Mouse (Mus musculus) kidney, adult 11 months (tissue): ENCODE data around the gene Kif23.
A peak's percentile ranks its signal among the peaks of the same experiment; 100 is the strongest.

Experiments
- DNase-seq: peaks from one replicate; pipeline ENCODE4 v3.0.0; 2022

Kif23 gene

DNA sequence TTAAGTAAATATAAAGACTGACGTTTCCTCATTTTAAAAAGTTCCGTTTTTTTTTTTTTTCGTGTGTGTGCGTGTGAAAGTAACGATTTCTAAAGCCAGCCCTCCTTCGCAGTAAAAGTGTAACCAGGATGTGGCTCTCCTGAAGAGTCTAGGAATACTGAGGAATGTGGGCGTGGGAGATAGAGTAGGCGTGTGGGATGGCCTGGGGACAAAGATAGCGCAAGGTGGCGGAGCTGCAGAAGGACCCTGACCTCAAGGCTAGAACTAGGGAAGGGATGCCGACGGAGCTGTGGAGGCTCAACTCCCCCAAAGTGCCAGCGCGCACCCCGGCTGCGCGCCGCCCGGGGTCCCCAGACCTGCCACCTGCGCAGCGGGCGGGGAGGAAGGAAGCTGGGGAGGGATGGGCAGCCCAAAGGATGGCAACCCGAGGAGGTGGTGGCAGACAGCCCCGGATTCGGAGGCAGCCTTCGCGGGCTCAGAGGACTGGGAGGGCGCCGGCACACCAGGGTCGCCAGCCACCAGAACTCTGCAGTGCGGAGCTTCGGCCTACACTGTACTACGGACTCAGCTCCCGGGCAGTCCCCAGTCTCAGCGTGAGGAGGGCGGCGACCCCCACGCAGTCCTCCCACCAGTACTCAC lies 482 bp downstream of the Kif23 start:
- DNase-seq, result peak; percentile 14

DNA sequence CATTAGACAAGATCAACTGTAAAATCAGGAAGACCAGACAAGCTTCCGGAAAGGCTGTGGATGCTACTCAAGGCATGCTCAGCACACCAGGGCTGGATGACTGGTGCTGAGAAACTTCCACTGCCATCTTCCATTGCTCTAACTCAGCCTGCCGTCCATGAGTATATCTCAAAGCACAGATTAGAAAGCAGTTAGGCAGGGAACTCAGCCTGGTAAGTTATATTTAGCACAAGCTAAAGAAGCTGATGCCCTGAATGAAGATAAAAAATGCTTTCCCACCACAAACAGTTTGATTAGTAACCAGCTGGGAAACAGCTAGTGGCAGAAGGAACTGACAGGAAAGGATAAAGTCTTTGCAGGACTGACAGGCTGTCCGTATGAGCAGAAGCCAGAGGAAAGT lies 5.5 kb downstream of the Kif23 start:
- no peak for DNase-seq

DNA sequence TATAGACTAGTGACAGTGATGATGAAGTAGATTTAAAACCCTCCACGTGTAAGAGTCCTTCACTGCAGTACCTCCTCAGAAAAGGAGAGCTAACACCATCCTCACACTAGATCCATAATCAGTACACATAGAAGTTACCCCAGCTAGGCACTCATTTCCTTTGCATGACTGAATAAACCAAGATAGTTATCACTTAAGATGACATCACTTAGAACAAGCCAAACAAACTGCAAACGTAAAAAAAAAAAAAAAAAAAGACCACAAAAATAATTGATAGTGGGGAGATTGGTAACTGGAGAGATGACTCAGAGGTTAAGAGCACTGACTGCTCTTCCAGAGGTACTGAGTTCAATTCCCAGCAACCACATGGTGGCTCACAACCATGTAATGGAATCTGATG lies 13.2 kb downstream of the Kif23 start:
- DNase-seq, result no peak

DNA sequence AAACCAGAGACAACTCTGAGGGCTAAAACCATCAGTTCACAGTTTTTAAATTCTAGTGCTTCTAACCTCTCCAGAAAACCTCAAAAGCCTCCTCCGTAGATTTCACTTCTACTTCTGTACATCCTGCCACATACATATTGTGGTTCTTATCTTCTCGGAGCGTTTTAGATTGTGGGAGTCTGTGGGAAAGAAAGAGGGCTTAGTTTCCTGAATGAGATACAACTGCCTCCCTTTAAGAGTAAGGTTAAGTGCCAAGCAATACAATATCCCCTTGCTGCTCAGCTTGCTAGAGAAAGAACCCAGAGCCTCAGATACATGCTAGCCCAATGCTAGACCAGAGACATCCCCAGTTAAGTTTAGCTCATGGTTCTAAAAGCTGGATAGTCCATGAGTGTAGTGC lies 14.6 kb downstream of the Kif23 start:
- DNase-seq, result no peak

DNA sequence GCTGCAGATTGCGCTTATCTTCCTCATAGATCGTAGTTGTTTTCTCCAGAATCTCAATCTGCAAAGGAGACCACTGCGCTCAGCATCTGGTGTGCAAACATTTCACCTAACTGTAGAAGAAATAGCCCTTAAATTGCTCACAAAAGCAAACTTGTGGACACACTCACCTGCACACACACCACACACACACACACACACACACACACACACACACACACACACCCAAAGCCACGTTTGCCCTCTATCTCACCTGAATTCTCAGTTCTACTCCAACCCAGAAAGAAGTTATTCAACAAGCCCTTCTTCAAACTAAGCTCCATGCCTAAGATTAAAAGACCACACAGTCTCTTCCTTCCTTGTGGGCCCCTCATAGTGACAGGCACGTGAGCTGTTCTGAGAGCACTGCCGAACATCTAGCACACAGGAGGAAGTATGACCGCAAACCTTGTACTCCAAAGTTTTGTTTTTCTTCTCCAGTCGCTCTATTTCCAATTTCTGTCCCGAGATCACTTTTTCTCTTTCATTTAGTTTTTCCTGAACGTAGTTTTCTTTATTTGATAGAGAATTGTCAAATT lies 21.4 kb downstream of the Kif23 start:
- no peak for DNase-seq

DNA sequence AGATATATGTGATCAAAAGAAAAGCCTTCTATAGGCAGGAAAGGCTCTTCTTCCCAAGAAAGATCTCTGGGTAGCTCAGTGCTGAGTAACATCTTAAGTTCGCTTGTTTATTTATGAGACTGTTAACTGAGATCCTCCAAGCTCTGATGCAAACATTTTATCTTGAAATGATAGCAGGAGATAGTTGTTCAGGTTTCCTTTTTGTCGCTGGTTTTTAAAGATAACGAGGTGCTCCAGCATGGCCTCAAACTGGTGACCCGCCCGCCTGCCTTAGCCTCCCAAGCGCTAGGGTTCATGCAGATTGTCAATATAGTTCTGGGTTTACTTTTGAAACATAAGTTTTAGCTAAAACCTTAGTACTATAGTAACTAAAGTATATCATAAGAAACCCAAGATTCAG lies 26.2 kb downstream of the Kif23 start:
- DNase-seq, result no peak

DNA sequence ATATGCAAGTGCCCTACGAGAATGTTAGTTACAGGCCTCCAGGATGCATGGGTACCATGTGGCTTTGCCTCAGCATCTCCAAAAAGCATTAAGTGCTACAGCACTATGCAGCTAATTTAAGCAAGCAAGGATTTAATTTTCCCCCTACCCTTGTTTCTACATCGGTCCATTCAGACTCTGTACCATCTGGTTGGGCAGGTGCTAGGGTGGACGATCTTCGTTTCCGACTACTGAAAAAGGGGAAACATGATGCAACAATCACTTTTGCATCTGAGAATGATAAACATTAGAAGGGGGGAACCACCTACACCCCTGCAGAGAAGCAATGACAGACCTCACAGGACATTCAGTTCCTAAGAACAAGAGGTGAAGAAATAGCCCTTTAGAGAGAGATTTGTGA lies 27.1 kb downstream of the Kif23 start:
- DNase-seq, result no peak

DNA sequence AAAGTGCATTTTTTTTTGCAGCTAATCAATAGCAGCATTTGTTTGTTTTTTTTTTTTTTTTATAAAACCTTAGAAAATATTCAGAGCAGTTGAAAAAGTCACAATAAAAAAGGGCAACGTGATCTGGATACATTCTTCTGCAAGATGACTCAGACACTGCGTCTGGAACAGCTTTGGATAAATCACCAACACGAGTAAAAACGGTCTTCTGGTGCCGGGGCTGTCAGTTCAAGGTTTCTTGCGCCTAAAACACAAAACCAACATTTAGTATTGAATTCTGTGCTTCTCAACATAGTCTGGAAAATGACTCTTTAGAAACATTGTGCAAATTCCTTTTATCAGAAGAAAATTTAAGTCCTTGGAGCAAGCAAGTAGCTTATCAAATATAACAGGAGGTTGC lies 29.1 kb downstream of the Kif23 start:
- DNase-seq, result no peak

DNA sequence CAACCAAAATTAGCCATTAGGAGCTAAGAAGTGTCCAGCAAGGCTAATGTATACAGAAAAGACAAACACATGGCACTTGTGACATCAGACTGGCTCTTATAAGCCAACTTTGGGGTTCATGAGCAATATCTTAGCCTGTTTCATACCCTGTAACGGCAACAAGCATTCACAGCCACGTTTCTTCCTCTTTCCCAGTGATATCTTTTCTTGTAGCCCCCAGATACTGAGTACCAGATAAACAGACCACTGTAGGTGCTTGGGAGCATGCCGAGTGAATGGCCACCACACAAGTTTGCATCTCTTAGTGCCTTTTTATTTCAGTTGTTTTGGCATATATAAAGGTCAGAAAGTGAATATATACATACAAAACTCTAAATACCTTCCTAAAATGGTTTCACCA lies 29.6 kb downstream of the Kif23 start:
- DNase-seq, result no peak

DNA sequence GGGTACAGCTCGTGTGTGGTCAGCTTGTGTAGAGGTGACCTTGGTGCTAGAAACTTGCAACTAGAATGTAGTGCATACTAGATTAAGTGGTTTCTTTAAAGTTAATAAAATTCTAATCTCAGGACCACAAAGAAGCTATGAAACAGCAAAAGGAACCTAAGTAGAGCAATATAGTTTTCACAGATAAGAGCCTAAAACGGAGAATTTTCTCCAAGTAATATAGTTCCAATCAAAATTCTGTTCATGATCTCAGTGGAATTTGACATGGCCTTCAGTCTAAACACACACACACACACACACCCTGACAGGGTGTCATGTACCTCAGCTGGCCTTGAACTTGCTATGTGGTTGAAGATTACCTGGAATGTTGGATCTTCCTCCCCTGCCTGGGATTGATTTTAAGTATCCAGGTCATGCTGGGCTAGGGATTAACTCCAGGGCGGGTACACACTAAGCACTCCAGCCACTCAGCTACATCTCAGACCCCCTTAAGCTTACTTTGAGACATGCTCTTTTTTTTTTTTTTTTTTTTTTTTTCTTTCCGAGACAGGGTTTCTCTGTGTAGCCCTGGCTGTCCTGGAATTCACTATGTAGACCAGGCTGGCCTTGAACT lies 31.1 kb downstream of the Kif23 start:
- no peak for DNase-seq

DNA sequence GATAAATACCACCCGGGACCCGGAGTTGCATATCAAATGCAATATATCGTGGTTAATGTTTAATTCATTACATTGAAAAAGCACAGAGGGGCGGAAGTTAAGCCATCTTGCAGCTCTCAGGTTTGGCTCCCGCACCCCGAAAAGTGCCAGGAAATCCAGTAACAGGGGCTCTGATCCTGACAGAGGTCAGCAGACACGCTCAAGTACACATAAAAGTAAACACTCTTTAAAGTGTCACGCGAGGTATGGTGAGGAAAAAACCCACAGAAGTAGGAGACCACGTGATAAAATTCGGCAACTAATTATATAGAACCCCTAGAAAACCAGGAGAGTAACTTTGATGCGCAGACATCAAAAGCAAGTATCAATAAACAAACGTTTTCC lies 31.7 kb downstream of the Kif23 start:
- DNase-seq, result no peak

DNA sequence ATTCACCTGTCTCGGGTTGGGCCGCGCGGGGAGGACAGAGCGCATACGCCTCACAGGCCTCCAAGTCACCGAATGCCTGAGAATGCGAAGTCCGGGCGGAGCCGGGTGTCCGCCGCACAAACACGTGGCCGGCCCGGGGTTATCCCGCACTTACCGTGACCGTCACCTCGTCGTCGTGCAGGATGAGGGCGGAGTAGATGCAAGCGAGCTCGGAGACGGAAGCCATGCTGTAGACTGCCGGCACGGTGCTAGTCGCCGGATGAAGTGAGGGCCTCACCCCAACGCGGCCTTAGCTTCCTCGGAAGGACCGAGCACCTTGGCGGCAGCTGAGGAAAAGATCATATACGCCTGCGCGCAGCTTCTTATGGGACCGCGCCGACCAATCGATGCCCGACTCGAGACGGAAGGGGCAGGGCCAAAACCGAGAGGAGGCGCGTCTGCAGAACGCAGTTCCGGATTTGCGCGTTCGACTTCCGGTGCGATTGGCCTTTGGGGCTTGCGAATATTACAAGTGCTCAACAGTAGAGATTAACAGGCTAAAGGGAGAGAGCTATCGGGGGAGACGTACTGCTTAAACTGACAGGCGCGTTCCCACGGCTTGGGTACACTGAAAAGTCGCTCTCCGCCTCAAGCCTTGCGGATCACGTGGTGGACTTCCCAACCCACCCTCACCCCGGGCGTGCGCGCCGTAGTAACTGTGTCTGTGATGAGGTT lies 32.2 kb downstream of the Kif23 start, which contains the start of gene Rplp1:
Gene Rplp1 (minus strand): TSS at position 340 of the 714 bp plus-strand sequence.
- DNase-seq, result peak; percentile 97

DNA sequence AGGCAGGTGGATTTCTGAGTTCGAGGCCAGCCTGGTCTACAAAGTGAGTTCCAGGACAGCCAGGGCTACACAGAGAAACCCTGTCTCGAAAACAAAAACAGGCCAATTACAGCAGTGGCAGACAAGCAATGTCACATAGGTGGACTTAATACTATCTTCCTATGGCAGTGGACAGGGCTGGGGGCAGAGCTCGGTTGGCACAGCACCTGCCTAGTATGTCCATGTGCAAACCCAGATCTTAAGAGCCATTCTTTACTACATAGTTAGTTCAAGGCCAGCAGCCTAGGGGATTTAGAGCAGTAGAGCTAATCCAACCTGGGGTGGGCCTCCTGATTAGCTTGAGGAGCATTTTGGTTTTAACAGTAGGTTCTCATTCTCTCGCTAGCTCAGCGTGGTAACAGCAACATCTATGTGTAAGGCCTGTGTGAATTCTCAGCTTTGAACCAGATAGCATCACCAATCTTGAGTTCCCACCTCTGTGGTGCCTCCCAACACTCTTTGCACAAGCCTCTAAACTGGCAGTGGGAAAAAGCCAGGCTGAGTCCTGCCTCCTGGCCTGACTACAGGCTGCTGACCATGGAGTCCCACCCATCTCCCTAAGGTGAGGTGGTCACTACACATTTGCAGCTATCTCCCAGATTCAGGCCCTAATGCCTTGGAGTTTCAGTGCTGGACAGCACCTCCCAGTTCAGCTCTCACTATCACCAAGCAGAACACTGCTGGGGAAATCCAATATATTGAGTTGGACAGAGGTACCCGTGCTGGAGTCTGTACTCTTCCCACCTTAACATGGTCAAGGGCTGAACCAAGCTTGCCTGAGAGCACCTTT lies 35.1 kb downstream of the Kif23 start:
- DNase-seq, result no peak

DNA sequence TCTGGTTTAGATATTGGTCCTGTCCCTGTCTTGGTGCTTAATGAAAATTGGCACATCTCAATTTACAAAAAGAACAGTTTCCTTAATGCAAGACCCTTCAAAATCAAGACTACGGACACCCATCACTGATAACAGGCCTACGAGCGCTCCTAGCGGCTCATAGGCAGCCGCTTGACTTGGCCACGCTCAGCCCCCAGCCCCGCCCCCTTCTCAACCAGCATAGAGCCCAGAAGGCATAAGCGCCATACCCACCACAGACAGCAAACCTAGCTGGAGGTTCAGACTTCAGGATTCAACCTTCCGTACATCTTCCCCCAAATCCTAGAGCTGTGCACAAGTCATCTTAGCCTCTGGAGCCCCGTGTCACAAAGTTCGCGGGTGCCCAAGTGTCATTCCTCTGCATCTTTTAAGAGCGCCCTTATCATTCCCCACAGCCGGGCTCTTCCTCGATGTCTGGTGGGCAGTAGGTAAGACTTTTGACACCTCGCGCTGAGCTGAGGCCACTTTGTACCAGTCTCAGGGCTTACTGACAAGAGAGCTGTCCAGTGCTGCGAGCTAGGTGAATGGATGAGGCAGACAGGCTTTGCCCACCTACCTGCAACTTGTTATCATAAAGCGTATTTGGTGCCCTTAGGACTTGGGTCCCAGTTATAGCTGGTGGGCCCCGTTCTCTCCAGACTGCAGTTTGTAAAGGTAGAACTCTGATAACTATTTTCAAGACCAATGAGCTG lies 35.9 kb downstream of the Kif23 start:
- DNase-seq, result no peak

DNA sequence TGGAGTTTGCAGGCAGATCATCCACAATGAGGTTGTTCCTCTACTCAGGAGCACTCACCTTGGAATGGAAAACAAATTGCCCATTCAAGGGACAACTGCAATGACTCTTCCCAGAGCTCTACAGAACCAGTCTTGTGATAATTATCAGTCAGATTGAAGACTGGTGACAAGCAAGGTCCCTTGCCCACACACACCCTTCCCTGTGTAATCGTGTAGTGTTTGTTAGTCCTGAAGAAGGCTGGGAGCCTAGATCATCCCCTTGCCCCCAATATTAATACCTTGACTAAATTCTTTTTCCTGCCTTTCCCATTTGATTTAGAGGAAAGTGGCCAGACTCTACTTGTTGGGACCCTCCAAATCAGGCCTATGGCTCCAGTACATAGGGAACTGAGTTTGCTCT lies 36.9 kb downstream of the Kif23 start:
- DNase-seq, result no peak

DNA sequence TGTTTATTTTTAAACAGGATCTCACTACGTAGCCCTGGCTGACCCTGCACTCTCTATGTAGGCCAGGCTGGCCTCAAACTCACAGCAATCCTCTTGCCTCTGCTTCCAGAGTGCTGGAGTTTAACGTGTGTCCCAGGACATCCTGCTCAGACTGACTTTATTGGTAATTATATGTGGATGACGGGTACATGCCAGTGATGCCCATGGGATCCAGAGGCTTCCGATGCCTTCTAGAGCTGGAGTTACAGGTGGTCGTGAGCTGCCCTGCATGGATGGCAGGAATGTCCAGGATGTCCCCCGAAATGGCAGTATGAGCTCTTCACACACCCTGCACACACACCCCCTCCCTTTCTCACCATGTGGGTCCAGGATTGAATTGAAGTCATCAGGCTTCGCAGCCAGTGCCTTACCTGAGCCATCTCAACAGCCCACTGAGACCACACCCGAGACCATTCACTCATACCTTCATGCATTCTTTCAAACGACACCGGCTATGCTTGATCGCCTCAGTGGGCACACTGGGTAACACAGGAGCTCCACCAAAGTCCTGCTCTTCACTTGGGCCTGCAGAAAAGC lies 37.7 kb downstream of the Kif23 start:
- DNase-seq, result no peak

DNA sequence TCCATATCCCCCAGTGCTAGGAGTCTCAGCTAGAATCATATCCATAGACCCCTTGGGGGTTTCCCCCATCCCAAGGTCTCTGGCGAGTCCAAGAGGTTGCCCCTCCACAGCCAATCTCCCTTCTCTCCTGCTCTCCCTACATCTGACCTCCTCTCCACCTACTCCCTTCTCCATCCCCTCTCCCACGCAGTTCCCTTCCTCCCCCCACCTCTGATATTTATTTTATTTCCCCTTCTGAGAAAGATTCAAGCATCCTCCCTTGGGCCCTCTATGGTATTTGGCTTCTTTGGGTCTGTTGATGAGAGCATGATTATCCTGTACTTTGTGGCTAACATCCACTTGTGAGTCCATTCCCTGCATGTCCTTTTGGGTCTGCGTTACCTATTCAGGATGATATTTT lies 38.2 kb downstream of the Kif23 start:
- no peak for DNase-seq

DNA sequence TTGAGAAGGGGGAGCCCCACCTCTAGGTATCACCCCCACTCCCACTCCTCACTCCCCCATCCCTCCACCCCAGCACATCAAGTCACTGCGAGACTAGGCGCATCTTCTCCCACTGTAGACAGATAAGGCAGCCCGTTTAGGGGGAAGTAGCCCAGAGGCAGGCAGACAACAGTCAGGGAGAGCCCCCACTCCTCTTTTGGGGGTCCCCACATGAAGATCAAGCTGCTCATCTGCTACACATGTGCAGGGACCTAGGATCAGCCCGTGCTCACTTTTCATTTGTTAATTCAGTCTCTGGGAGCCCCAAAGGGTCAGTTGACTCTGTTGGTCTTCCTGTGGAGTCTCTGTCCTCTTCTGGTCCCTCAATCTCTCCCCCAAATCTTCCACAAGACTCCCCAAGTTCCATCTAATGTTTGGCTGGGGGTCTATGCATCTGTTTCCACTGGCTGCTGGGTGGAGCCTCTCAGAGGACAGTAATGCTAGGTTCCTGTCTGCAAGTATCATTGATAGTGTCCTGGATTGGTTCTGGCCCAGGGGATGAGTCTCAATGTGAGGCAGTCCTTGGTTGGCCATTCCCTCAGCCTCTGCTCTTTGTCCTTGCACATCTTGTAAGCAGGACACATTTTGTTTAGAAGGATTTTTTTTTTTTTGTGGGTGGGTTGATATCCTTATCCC lies 38.8 kb downstream of the Kif23 start:
- DNase-seq, result no peak

DNA sequence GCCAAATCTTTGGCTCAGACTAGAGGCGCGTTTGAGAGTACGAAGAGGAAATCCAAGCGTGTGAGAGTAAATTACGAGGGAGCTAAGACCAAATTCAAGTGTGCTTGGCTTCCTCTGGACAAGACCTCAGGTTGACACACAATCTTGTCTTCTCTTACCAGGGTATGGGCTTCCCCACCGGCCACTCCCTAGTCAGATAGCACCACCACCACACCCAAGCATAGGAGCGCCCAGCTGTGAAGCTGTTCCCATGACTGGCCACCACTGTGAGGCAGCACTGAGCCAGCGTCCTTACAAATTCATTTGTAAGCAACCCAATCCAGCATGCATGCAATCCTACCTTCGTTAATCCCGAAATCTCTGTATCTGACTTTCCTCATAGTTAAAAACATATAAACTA lies 39.7 kb downstream of the Kif23 start:
- DNase-seq, result no peak

DNA sequence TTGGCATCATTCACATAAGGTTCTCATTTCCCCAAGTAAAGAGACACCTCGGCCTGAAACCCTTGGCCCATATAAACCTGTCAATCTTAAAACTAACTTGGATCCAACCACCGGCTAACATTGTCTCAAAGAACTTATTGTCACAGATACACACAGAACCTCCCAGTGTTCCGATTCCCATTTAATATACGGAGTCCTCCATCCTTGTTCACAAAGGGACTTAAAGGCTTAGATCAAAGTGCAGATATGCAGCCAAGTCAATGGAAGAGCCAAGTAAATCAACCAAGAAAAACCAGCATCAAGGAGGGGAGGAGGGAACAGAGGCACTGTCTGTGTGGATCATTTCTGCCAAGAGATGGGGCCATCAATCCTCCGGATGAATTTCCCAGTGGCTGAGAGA lies 41.0 kb downstream of the Kif23 start:
- DNase-seq, result no peak

DNA sequence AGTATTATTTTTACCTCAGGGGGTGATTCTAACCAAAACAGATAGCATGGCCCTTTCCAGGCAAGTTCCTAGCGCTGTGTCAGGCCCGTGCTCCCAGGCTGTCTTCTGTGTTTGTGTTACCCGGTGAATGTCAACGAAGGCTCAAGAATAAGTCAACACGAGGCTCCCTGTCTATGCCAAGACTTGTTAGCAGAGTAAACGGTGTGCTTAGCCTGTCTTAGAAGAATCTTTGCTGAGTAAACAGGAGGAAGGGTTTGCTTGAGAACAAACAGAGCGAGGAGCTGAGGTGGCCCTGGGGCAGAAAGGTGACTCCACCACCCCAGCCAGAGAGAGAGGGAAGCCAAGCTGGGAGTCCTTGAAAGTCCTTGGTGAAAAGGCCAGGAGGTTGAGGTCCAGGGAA lies 42.4 kb downstream of the Kif23 start:
- DNase-seq, result no peak

DNA sequence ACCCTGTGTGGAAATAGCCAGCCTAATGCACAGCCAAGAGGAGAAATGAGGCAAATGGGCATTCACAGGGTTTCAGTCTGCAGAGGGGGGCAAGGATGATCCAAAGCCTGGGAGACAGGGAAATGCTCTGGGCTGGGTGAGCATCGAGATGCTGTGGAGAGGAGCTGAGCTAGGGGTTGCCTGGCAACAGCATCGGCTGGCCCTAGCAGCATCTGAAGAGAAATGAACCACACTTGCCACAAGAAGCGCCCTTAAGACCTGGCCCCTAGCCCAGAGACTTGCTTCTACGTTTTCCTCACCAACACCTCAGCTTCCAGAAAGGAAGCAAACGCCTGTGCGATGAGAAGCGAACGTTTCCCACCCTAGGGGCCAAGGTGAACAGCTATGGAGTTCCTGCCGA lies 44.1 kb downstream of the Kif23 start:
- no peak for DNase-seq
